Mouse (Mus musculus) kidney, postnatal 25 days (tissue): ENCODE data around the gene Polr1a.

Experiments
- DNase-seq, 2 experiments: peaks; one replicate each; pipeline ENCODE4 v3.0.0; 2021; ENCODE audit warnings: mixed read lengths in 2 of 2

Polr1a gene

DNA sequence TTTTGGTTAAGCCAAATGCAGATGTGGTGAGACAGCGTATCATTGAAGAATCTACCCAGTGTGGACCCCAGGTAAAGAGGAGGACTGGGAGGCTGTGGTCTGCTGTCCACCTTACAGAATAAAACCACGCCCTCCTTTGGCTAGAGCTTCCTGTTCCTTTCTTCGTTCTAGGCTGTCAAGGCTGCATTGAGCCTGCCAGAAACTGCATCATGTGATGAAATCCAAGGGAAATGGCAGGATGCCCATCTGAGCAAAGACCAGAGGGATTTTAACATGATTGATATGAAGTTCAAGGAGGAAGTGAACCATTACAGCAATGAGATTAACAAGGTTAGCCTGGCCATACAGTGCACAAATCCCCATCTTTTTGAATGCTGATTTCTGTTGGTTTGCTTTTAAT is 41.7 kb downstream of the Polr1a start:
- DNase-seq, result peak; percentile 87

- no peak for DNase-seq
Measured at GRCm38 (mm10) chr6:71951192-71951591, 42.3 kb downstream of the Polr1a start.

- DNase-seq, result peak in 1 of 2 experiments; percentile 9
Measured at GRCm38 (mm10) chr6:71962119-71962518, 53.3 kb downstream of the Polr1a start.

DNA sequence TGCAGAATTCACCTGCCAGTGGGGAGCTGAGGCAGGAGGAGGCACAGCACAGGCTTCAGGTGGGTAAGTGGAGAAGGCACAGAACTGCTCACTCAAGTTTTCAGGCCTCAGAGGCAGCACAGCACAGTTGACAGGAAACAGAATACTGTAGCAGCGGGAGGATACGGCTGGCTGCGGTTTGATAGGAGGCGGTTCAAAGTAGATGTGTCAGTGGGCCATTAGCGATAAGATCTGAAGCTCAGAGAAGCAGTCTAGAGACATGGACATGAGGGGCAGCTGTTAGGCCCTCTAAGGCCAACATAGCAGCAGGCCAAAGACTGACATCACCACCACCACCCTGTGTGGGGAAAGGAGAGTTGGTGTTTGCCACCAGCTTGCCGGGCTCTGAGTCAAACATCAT is 53.9 kb downstream of the Polr1a start:
- DNase-seq, result peak in 1 of 2 experiments; percentile 17

- no peak for DNase-seq
Measured at GRCm38 (mm10) chr6:71963561-71963960, 54.7 kb downstream of the Polr1a start.

DNA sequence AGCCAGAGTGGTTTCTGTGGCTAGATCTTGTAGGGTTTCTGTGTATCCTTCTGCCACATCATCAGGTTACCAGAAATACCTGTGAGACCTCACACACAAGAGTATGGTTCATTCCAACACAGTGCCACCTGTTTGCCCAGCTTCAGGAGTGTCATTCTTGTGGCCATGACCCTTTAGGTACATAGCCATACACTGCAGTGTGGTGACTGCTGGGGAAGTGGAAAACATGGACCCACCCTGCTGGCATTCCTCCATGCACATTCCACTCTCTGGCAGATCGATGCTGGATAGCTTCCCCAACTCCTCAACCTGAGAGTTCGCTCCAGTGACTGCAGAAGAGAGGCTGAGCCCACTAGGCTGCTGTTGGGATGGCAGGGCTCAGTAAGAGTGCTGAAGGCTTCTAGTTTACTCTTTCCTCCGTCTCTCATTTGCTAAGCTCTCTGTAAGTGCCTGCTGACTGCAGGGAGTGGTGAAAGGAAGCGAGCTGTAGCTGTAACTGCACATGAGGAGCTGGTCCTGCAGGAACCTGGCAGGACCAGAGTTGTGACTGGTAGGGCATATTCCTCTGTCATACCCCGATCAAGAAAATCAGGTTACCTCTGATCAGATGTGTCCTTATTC is 57.9 kb downstream of the Polr1a start:
- DNase-seq, result no peak

DNA sequence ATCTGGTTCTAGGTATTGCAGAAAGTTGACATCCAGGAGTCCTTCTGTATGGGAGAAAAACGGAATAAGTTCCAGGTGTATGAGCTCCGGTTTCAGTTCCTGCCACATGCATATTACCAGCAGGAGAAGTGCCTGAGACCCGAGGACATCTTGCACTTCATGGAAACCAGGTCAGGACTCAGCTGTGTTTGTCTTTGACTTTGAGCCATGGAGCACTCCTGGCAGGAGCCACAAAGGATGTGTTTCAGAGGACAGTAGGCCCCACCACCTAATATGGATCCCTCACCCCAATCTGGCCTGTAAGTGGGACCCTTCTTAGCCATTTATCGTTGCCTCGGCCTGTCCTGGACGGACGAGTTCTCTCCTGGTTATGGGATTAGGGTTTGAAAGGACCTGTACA is 59.0 kb downstream of the Polr1a start:
- no peak for DNase-seq

DNA sequence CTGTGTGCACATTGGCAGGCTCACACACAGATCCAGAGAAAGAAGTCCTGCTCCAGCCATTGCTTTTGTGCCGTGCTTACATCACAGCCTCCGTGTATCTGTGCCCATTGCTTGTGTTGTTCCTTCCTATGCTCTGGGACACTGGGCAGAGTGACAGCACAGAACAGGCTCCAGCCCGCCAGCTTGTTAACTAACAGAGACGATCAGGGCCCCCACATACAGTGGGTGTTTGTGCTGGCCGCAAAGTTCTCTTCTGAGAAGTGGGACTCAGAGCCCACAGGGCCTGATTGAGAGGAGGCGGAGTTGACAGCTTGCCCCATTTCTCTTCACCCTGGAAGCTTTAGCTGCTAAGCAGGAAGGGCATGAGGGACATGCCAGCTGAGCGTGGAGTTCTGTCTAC is 60.6 kb downstream of the Polr1a start:
- DNase-seq, result no peak

DNA sequence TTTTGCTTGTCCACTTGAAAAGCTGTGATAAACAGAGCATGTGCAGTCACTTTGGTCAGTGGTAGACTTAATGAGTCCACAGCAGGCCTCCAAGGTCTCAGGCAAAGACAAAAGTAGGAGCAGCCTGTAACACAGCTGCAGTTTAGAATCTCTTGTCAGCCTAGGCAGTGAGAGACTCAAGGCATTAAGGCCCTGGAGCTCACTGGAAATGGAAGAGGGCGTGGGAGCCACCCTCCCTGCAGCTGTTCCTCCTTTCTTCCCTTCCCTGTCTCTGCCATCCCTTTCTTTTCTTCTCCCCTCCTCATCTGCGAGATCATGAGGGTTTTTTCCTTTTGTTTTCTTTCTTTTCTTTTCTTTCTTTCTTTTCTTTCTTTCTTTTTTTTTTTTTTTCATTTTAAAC is 61.3 kb downstream of the Polr1a start:
- DNase-seq, result no peak

- no peak for DNase-seq
Measured at GRCm38 (mm10) chr6:71976592-71976991, 67.7 kb downstream of the Polr1a start.

GRCm38 (mm10) chr6:71980165-71980564 is 71.3 kb downstream of the Polr1a start:
- DNase-seq, result no peak

- no peak for DNase-seq
Measured at GRCm38 (mm10) chr6:71980587-71980986, 71.7 kb downstream of the Polr1a start.

GRCm38 (mm10) chr6:71981450-71981849 is 72.6 kb downstream of the Polr1a start:
- DNase-seq, result no peak

DNA sequence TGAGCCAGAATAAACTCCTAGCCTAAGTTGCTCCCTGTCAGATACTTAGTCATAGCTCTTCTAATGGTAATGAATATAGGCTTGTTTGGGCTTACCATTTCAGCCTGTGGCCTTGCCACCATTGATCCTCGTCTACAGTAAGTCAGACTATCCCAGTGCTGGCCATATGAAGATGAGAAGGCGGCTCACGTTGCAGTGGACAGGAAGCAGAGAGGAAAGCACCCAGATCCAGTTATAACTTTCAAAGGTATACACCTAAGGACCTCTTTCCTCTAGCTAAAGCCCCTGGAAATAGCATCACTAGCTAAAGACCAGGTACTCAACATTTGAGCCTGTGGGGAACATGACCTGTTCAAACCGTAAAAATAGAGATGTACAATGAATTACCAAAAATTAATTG is 77.1 kb downstream of the Polr1a start:
- no peak for DNase-seq

GRCm38 (mm10) chr6:71987546-71988248 is 78.8 kb downstream of the Polr1a start:
- no peak for DNase-seq

DNA sequence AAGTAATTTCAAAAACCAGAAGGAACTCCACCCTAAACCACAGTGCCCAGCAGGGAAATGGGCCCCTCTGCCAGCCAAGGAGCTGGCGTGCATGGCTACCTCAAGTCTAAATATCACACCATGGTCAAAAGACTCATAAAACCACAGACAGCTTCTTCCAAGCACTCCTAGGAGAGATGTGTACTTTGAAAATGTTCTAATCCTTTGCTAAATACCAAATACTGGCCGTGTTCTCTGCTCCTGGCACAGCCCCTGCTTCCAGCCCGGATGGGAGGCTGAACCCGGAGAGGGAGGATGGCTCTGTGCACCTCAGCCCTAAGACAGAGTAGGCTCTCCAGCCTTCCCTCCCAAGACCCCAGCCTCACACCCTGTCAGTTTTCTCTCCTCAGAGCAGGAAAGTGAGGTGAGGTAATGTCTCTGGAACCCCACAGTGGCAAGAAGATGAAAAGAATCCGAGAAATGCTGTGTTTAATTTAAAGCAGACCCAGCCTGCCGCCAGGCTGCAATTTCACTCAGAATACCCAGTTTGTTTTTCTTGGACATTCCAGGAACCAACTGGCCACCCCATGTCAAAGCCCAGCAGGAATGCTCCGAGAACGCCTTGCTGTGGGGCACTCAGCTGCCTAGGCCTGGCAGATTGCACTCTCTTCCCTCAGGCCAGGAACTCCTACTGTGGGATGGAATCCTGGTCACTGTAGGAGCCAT is 80.9 kb downstream of the Polr1a start:
- no peak for DNase-seq

DNA sequence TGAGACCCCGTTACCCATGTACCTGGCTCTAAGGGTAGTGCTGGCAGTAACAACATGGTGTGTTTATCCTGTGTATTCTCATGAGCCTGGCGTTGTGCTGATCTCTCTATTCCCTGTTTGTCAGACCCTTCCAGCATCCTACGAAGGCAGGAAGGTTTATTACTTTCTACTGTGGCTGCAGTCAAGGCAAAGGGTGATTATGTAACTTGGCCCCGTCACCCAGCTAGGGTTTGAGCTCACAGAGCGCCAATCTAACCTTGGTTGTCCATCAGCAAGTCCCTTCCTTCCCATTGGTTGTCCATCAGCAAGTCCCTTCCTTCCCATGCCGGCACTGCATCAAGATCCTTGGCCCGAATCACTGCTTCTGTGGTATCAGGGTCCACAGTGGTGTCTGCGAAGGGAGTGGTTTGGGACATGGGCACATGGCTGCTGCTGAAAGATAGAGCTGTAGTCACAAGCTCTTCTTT is 81.6 kb downstream of the Polr1a start:
- no peak for DNase-seq

GRCm38 (mm10) chr6:71991190-71991932 is 82.5 kb downstream of the Polr1a start:
- DNase-seq, result no peak

DNA sequence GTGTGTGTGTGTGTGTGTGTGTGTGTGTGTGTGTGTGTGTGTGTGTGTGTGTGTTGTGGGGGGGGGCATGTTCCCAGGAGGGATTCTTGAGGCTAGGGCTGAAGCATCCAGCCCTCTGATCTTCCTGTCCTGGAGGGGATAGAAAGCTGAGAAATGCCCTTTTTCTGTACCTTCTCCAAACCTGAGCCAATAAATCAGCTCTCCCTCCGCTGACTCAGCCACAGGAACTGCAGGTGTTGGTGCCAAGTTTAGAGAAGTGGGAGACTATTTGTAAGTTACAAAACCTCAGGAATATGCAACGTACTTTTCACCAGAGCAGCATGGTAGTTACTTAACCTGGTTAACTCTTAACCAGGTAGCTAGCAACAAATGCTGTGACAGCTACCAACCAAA is 83.1 kb downstream of the Polr1a start:
- DNase-seq, result no peak

DNA sequence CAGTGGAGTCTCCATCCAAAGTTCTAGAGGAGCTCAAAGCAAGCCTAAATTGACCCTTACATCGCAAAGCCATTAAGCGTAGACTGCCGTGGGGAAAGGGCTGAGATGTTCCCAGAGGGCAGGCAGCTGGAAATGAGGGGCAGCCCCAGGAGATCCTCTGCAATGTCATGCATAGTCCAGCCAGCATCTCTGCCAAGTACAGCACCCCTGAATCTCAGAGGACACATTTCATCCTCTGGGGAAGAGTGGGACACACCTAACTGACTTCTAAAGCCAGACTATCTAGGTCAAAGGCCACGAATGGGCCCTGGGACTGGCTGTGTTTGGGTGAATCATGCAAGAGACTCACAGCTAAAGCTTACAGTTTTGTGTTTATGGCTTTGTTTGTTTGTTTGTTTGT is 85.2 kb downstream of the Polr1a start:
- DNase-seq, result no peak

DNA sequence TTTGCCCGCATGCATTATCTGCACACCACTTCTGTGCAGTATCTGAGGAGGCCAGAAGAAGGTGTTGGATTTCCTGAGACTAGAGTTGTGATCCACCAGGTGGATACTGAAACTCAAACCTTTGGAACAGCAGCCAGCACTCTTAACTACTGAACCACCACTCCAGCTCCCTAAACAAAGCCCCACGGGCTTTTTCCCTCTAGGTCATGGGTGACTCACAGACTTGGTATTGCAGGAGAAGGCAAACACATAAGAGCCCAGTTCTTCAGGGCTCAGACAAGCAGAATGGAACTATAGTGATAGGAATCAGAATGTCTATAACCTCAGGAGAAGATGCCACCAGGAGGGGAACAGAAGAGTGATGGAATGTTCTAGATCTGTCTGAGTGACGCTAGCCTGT is 86.2 kb downstream of the Polr1a start:
- DNase-seq, result no peak

GRCm38 (mm10) chr6:71997215-71997614 is 88.4 kb downstream of the Polr1a start:
- no peak for DNase-seq

DNA sequence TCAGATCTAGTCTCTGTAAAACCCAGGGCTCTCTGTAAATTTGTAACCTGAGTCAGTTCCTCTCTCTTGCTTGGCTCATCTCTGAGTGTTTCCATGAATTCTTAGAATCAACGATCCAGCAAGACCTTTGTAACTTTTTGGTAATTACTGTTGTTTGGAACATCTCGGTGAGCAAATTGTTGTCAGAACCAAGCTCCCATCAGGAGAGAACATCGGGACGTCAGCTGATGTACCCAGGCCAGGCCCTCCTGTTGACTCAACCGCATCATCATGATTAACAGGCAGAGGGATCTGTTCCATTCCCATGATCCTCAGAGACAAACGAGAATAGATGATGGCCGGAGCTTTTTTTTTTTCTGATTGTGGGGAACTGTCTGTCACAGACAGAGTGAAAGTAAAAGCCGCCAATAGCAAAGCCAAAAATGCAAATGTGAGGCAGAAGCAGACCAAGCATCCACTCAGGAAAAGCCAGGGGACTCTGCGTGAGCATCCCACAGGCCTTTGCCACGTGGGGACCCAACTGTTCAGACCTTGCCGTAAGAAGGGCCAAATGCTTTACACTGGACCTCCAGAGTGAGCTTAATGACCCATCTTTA is 91.2 kb downstream of the Polr1a start:
- DNase-seq, result peak in 1 of 2 experiments; percentile 53
